Mouse (Mus musculus): ENCODE measurements around the gene Tbc1d4.

The Tbc1d4 gene

GRCm38 (mm10) chr14:101527420-101527996, 81.5 kb downstream of the Tbc1d4 start:
- DNase-seq: no peak

- DNase-seq: no peak
Observed at GRCm38 (mm10) chr14:101526478-101526877, 82.5 kb downstream of the Tbc1d4 start.

- DNase-seq: no peak
Observed at GRCm38 (mm10) chr14:101519964-101520363, 89.0 kb downstream of the Tbc1d4 start.

GRCm38 (mm10) chr14:101518259-101518658, 90.7 kb downstream of the Tbc1d4 start:
- DNase-seq: no peak

GRCm38 (mm10) chr14:101517801-101518200, 91.2 kb downstream of the Tbc1d4 start:
- no peak for DNase-seq

- peak in 1 of 2 experiments; percentile 20 for DNase-seq
Observed at GRCm38 (mm10) chr14:101517341-101517740, 91.7 kb downstream of the Tbc1d4 start.

GRCm38 (mm10) chr14:101516864-101517263, 92.1 kb downstream of the Tbc1d4 start:
- DNase-seq: no peak

GRCm38 (mm10) chr14:101516031-101516430, 93.0 kb downstream of the Tbc1d4 start:
- peak in 1 of 2 experiments; percentile 21 for DNase-seq

GRCm38 (mm10) chr14:101515271-101515670, 93.7 kb downstream of the Tbc1d4 start:
- DNase-seq: no peak

GRCm38 (mm10) chr14:101514557-101514971, 94.4 kb downstream of the Tbc1d4 start:
- DNase-seq: no peak

- DNase-seq: no peak
Observed at GRCm38 (mm10) chr14:101513163-101513562, 95.8 kb downstream of the Tbc1d4 start.

GRCm38 (mm10) chr14:101511410-101511809, 97.6 kb downstream of the Tbc1d4 start:
- no peak for DNase-seq

- DNase-seq: no peak
Observed at GRCm38 (mm10) chr14:101510540-101511313, 98.3 kb downstream of the Tbc1d4 start.

GRCm38 (mm10) chr14:101509759-101510158, 99.2 kb downstream of the Tbc1d4 start:
- DNase-seq: no peak

- no peak for DNase-seq
Observed at GRCm38 (mm10) chr14:101507956-101508355, 101.0 kb downstream of the Tbc1d4 start.

- DNase-seq: no peak
Observed at GRCm38 (mm10) chr14:101507146-101507545, 101.8 kb downstream of the Tbc1d4 start.

- DNase-seq: no peak
Observed at GRCm38 (mm10) chr14:101505805-101506204, 103.2 kb downstream of the Tbc1d4 start.

GRCm38 (mm10) chr14:101504473-101505200, 104.4 kb downstream of the Tbc1d4 start:
- no peak for DNase-seq

- DNase-seq: no peak
Observed at GRCm38 (mm10) chr14:101503168-101503961, 105.6 kb downstream of the Tbc1d4 start.

- DNase-seq: no peak
Observed at GRCm38 (mm10) chr14:101501868-101502267, 107.1 kb downstream of the Tbc1d4 start.

GRCm38 (mm10) chr14:101501452-101501851, 107.5 kb downstream of the Tbc1d4 start:
- no peak for DNase-seq

GRCm38 (mm10) chr14:101500826-101501225, 108.2 kb downstream of the Tbc1d4 start:
- peak in 1 of 2 experiments; percentile 21 for DNase-seq

- no peak for DNase-seq
Observed at GRCm38 (mm10) chr14:101499838-101500237, 109.2 kb downstream of the Tbc1d4 start.

All from lung, postnatal 4 days (tissue).